Mouse (Mus musculus): ENCODE measurements around the gene Slc25a39. TPM values are rescaled to one million over a fixed set of nuclear protein-coding genes. Genes with fewer than 3 reads are reported as not detected.

Slc25a39 gene
- polyA plus RNA-seq, 1 experiment from 2014 or later = 189 TPM

GRCm38 (mm10) chr11:102447497-102447896, 39.8 kb upstream of the Slc25a39 start, which contains the start of gene Fam171a2:
Fam171a2 (minus strand) TSS chr11:102447682.
- peak; percentile 82 for DNase-seq (ENCODE audit: low spot score)
- H3K9me3 ChIP-seq (ENCODE audit: control insufficient read depth, low read length) = no peaks in the 10 kb centered on the region
- peak within 1 kb of the TSS; percentile 82 for H3K4me3 ChIP-seq (ENCODE audit: low read depth, low read length)
- H3K27ac ChIP-seq (replicated peaks) = peak within 1 kb of the TSS; percentile 89
- no peaks in the 10 kb centered on the region for H3K27me3 ChIP-seq (ENCODE audit: control insufficient read depth, insufficient read depth, low read length)
- peak within 1 kb of the TSS; percentile 96 for H3K4me2 ChIP-seq (replicated peaks; ENCODE audit: low read depth)
- no peak for TF ChIP-seq EP300 (optimal IDR thresholded peaks at IDR 0.05)
- peak; percentile 74 for TF ChIP-seq CTCF (IDR thresholded peaks at IDR 0.05; ENCODE audit: low read depth)
- ATAC-seq (ENCODE audit: low FRiP score, low TSS enrichment) = peak; percentile 69
- H3K4me1 ChIP-seq (replicated peaks; ENCODE audit: control insufficient read depth, insufficient read depth) = peaks cover 15% of the 10 kb centered on the region
- no peaks in the 10 kb centered on the region for H3K36me3 ChIP-seq (ENCODE audit: control insufficient read depth, insufficient read depth, low read length)
- peak within 1 kb of the TSS; percentile 85 for H3K9ac ChIP-seq (ENCODE audit: low read length)
- under 1% methylated on average over 38 of the region's 40 CpGs for WGBS

- H3K4me1 ChIP-seq (replicated peaks; ENCODE audit: control insufficient read depth, insufficient read depth) = peaks cover 15% of the 10 kb centered on the region
- H3K27me3 ChIP-seq (ENCODE audit: control insufficient read depth, insufficient read depth, low read length) = no peaks in the 10 kb centered on the region
- peak overlapping the region; percentile 96 for H3K4me2 ChIP-seq (replicated peaks; ENCODE audit: low read depth)
- H3K27ac ChIP-seq (replicated peaks) = peak overlapping the region; percentile 89
- no peak for TF ChIP-seq EP300 (optimal IDR thresholded peaks at IDR 0.05)
- TF ChIP-seq CTCF (IDR thresholded peaks at IDR 0.05; ENCODE audit: low read depth) = no peak
- ATAC-seq (ENCODE audit: low FRiP score, low TSS enrichment) (peak; percentile 27), DNase-seq (ENCODE audit: low spot score) (no peak)
- under 1% methylated on average over 42 of the region's 49 CpGs for WGBS
- no peaks in the 10 kb centered on the region for H3K9me3 ChIP-seq (ENCODE audit: control insufficient read depth, low read length)
- peak overlapping the region; percentile 85 for H3K9ac ChIP-seq (ENCODE audit: low read length)
- H3K36me3 ChIP-seq (ENCODE audit: control insufficient read depth, insufficient read depth, low read length) = no peaks in the 10 kb centered on the region
- peak overlapping the region; percentile 82 for H3K4me3 ChIP-seq (ENCODE audit: low read depth, low read length)
Measured at GRCm38 (mm10) chr11:102446581-102447461, 39.1 kb upstream of the Slc25a39 start.

GRCm38 (mm10) chr11:102445891-102446361, 38.2 kb upstream of the Slc25a39 start:
- Histone ChIP-seq H3K4me1 (replicated peaks; ENCODE audit: control insufficient read depth, insufficient read depth) (peaks cover 15% of the 10 kb centered on the region), H3K4me3 (ENCODE audit: low read depth, low read length) (peak overlapping the region; percentile 82), H3K9me3 (ENCODE audit: control insufficient read depth, low read length) (no peaks in the 10 kb centered on the region), H3K27ac (replicated peaks) (peak overlapping the region; percentile 89), H3K9ac (ENCODE audit: low read length) (no peak overlapping the region; the same call in 1 of the 2 replicates), H3K36me3 (ENCODE audit: control insufficient read depth, insufficient read depth, low read length) (peaks cover 4% of the 10 kb centered on the region; the same call in 1 of the 2 replicates), H3K4me2 (replicated peaks; ENCODE audit: low read depth) (peak overlapping the region; percentile 96), H3K27me3 (ENCODE audit: control insufficient read depth, insufficient read depth, low read length) (no peaks in the 10 kb centered on the region)
- 9% methylated on average over 7 of the region's 7 CpGs for WGBS
- DNase-seq (ENCODE audit: low spot score) (peak; percentile 61), ATAC-seq (ENCODE audit: low FRiP score, low TSS enrichment) (peak; percentile 9; the same call in 1 of the 2 replicates)
- no peak for TF ChIP-seq EP300 (optimal IDR thresholded peaks at IDR 0.05)
- TF ChIP-seq CTCF (IDR thresholded peaks at IDR 0.05; ENCODE audit: low read depth) = no peak

- peaks cover 4% of the 10 kb centered on the region; the same call in 1 of the 2 replicates for H3K36me3 ChIP-seq (ENCODE audit: control insufficient read depth, insufficient read depth, low read length)
- peak; percentile 51; the same call in 1 of the 2 replicates for ATAC-seq (ENCODE audit: low FRiP score, low TSS enrichment)
- WGBS = 17% methylated on average over 10 of the region's 10 CpGs
Measured at GRCm38 (mm10) chr11:102445264-102445890, 37.6 kb upstream of the Slc25a39 start.

GRCm38 (mm10) chr11:102444781-102445180, 37.0 kb upstream of the Slc25a39 start:
- H3K4me2 ChIP-seq (replicated peaks; ENCODE audit: low read depth) = no peak overlapping the region
- no peaks in the 10 kb centered on the region for H3K9me3 ChIP-seq (ENCODE audit: control insufficient read depth, low read length)
- no peaks in the 10 kb centered on the region for H3K27me3 ChIP-seq (ENCODE audit: control insufficient read depth, insufficient read depth, low read length)
- no peak overlapping the region for H3K4me3 ChIP-seq (ENCODE audit: low read depth, low read length)
- 18% methylated on average over 6 of the region's 6 CpGs for WGBS
- DNase-seq (ENCODE audit: low spot score) (no peak), ATAC-seq (ENCODE audit: low FRiP score, low TSS enrichment) (no peak)
- no peak overlapping the region for H3K27ac ChIP-seq (replicated peaks)
- H3K9ac ChIP-seq (ENCODE audit: low read length) = no peak overlapping the region
- TF ChIP-seq CTCF (IDR thresholded peaks at IDR 0.05; ENCODE audit: low read depth) = no peak
- TF ChIP-seq EP300 (optimal IDR thresholded peaks at IDR 0.05) = no peak
- H3K4me1 ChIP-seq (replicated peaks; ENCODE audit: control insufficient read depth, insufficient read depth) = peaks cover 15% of the 10 kb centered on the region
- peaks cover 6% of the 10 kb centered on the region; the same call in 1 of the 2 replicates for H3K36me3 ChIP-seq (ENCODE audit: control insufficient read depth, insufficient read depth, low read length)

More at GRCm38 (mm10) chr11:102445264-102445890, 37.6 kb upstream of the Slc25a39 start:
- peak overlapping the region; percentile 82; the same call in 1 of the 2 replicates for H3K4me3 ChIP-seq (ENCODE audit: low read depth, low read length)
- peak overlapping the region; percentile 96 for H3K4me2 ChIP-seq (replicated peaks; ENCODE audit: low read depth)
- no peak for TF ChIP-seq CTCF (IDR thresholded peaks at IDR 0.05; ENCODE audit: low read depth)
- no peak for TF ChIP-seq EP300 (optimal IDR thresholded peaks at IDR 0.05)
- no peaks in the 10 kb centered on the region for H3K9me3 ChIP-seq (ENCODE audit: control insufficient read depth, low read length)
- peak; percentile 50 for DNase-seq (ENCODE audit: low spot score)
- H3K27me3 ChIP-seq (ENCODE audit: control insufficient read depth, insufficient read depth, low read length) = no peaks in the 10 kb centered on the region
- peaks cover 15% of the 10 kb centered on the region for H3K4me1 ChIP-seq (replicated peaks; ENCODE audit: control insufficient read depth, insufficient read depth)
- H3K9ac ChIP-seq (ENCODE audit: low read length) = no peak overlapping the region; the same call in 1 of the 2 replicates
- H3K27ac ChIP-seq (replicated peaks) = peak overlapping the region; percentile 89
